Mouse (Mus musculus) layer of hippocampus, adult 8-10 months (tissue): ENCODE results near the gene Ctdsp2. TPM values are rescaled to one million over a fixed set of nuclear protein-coding genes. Genes with fewer than 3 reads are reported as not detected.
A peak's percentile ranks its signal among the peaks of the same experiment; 100 is the strongest.

Experiments
- DNase-seq, 2 experiments: peaks; one replicate each; pipeline ENCODE4 v3.0.0; 2022; ENCODE audit warnings: low spot score in 2 of 2
- microRNA-seq, 2 experiments: library from miRNA; unstranded; fragments of <30 nt; microRNA quantifications; one replicate each; pipeline ENCODE4 v1.2.0; 2022
- total RNA-seq, 4 experiments: library from RNA; stranded (reverse); gene quantifications; 2 replicates each; pipeline ENCODE4 v1.2.4; 2022

Ctdsp2 gene
- total RNA-seq, 4 experiments from 2014 or later = 104 to 120 (median 111) TPM

DNA sequence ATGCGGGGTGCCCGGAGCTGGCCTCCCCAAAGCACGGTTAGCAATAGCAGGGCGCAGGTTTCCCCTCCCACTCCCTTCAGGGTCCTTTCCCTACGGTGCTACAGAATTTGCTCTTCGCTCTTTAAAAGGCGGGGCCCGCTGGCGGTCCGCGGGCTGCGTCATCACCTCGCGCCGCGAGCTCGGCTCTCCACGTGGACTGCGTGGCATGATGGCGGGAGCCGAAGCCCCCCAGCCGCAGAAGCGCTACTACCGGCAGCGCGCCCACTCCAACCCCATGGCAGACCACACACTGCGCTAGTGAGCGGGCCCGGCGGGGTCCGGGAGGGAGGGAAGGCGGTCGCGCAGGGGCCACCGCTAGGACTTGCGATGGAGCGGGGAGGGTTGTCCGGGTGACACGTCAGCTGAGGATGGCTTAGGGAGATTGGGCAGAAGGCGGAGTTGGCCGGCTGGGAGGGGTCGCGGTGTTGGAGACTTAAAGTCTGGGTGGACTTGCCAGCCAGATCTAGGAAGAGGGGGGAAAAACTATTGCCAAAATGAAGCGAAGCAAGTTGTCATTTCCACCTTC, 63.3 kb downstream of the Ctdsp2 start:
- peak; percentile 79 to 91 for DNase-seq

DNA sequence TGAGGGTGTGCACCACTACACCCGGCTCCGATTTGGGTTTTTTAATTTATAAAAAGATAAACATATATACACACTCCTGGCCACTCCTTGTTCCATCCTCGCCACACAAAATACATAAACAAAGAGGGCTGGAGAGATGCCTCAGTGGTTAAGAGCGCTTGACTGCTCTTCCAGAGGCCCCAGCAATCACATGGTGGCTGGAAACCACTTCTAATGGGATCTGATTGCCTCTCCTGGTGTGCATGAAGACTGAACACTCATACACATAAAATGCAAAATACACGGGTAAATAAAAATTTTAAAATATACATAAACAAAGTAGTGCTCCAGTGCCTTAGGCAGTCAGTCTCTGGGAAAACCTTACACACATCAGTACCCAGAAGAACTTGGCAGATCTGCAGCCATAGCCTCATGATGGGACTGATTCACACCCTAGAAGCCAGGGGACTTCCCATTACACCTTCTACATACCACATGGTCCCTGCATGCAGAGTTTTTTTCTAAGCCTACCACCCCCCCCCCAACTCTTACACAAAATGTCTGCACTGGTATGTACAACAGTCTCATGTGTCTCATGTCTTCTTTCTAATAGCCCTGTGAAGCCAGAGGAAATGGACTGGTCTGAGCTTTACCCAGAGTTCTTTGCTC, 64.1 kb downstream of the Ctdsp2 start:
- DNase-seq = no peak

DNA sequence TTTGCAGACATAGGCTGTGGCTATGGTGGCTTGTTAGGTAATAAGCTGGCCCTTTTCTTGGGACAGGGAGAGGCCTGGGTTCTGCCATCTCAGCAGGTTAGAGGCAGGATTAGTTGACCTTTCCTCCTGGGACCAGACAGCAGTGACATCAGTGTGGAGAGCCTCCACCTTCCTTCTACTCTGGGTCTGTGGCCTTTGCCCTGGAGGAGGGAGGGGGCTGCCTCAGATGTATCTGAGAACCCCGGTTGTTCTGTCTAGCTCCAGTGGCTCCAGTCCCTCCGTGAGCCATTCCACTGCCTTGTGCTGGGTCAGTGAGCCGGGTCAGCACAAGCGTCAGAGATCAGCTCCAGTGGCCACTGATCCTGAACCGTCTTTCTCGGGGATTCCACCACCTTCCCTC, 64.7 kb downstream of the Ctdsp2 start:
- DNase-seq = no peak

DNA sequence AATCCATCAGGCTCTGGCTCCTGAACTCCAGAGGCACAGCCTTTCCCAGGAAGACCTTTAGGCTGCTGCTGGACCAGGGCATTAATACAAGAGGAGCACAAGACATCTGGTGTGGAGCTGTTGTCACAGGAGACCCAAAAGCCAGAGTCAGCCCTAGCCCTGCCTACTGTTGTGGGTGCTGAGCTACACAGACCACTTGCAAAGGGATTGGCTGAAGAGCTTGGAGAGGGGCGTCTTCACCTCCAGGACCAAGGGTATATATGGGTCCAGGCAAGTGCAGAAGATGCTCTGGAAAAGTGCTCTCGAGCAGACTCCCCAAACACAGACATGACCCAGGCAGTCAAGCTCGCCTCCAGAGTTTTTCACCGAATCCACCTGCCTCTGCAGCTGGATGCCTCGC, 69.4 kb downstream of the Ctdsp2 start, which contains the start of gene Cyp27b1:
Gene Cyp27b1, plus strand, starts transcription at position 297 of the 400 bp plus-strand sequence.
- DNase-seq = no peak

DNA sequence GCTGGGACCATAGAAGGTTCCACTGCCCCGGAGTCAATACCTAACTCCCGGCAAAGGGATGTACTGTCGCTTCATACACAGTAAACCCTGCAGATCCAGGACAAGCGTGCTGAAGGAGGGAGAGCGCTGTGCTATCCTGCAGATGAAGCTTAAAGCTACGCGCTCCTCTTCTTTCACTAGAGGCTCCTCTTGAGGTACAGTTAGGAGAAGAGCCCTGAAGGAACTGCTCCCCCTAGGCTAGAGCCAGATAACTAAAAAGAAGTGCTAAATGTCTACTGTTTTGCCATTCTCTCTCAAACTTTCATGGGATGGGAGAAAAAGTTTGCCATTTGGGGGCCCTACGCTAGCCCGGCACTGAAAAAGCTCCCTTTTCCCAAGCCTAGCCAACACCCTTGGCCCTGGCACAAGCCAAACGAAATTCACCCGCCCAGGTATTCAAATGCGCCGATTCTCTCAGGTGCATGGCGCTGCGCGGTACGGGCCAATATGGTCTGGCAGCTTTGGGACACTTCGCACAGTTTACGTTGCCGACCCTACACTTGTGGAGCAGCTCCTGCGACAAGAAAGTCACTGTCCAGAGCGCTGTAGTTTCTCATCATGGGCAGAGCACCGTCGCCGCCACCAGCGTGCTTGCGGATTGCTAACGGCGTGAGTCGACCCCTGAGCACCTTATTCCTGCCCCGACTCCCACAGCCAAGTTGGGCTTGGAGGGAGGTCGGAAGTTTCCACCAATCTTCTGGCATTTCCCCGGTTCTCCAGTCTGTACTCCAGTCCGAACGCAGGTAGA, 70.3 kb downstream of the Ctdsp2 start:
- DNase-seq = no peak

Small RNA genes within 50 kb of the gene (microRNA-seq; reads per million reads assigned to microRNA genes)
- 62.9 to 63.5 reads per million in 2 experiments for gene Mir26a-2
- 0 reads per million in 2 experiments for gene Mir546

Other genes with a start within 250 kb of the Ctdsp2 start
- gene Atp23, start 77.4 kb upstream of the Ctdsp2 start, total RNA-seq = 10 to 100 TPM in 3 of 4 experiments, 1 to 10 TPM in 1; 7.5 to 11.2 (median 10.5) TPM
- under 1 TPM; 0.11 to 0.39 (median 0.18) TPM for gene Avil, start 22.0 kb downstream of the Ctdsp2 start, total RNA-seq
- gene Tsfm, start 52.1 kb downstream of the Ctdsp2 start, total RNA-seq = 10 to 100 TPM; 24.5 to 31.8 (median 27.5) TPM
- gene Mettl1, start 62.7 kb downstream of the Ctdsp2 start, total RNA-seq = 10 to 100 TPM; 13.1 to 16.0 (median 14.5) TPM
- gene Eef1akmt3, start 62.8 kb downstream of the Ctdsp2 start, total RNA-seq = under 1 TPM in 3 of 4 experiments, not detected in 1; 0.23 to 0.33 (median 0.31) TPM
- 1 to 10 TPM in 1 of 4 experiments, under 1 TPM in 3; 0.14 to 1.1 (median 0.48) TPM for gene Cyp27b1, start 69.5 kb downstream of the Ctdsp2 start, total RNA-seq
- gene March9, start 81.5 kb downstream of the Ctdsp2 start, total RNA-seq = 10 to 100 TPM; 14.8 to 21.9 (median 20.4) TPM
- gene Cdk4, start 84.8 kb downstream of the Ctdsp2 start, total RNA-seq = 10 to 100 TPM; 84.1 to 95.2 (median 91.1) TPM
- 10 to 100 TPM; 62.9 to 68.4 (median 66.1) TPM for gene Tspan31, start 91.5 kb downstream of the Ctdsp2 start, total RNA-seq
- 100 to 1,000 TPM; 657 to 727 (median 692) TPM for gene Agap2, start 96.6 kb downstream of the Ctdsp2 start, total RNA-seq
- gene Os9, start 142.4 kb downstream of the Ctdsp2 start, total RNA-seq = 100 to 1,000 TPM in 2 of 4 experiments, 10 to 100 TPM in 2; 98.1 to 120 (median 109) TPM
- gene B4galnt1, start 186.5 kb downstream of the Ctdsp2 start, total RNA-seq = 100 to 1,000 TPM; 113 to 123 (median 113) TPM
- 10 to 100 TPM; 12.2 to 17.5 (median 14.4) TPM for gene Slc26a10, start 201.9 kb downstream of the Ctdsp2 start, total RNA-seq
- 100 to 1,000 TPM; 310 to 386 (median 350) TPM for gene Arhgef25, start 211.4 kb downstream of the Ctdsp2 start, total RNA-seq
- 100 to 1,000 TPM; 214 to 267 (median 229) TPM for gene Dtx3, start 217.0 kb downstream of the Ctdsp2 start, total RNA-seq
- 100 to 1,000 TPM in 1 of 4 experiments, 10 to 100 TPM in 3; 95.0 to 107 (median 98.9) TPM for gene Pip4k2c, start 232.9 kb downstream of the Ctdsp2 start, total RNA-seq